Mouse (Mus musculus) layer of hippocampus, postnatal 14 days (tissue): ENCODE measurements around the gene Asic2. TPM values are rescaled to one million over a fixed set of nuclear protein-coding genes. Genes with fewer than 3 reads are reported as not detected.
"Not testable (repeated sequence)": the region's sequence is repeated elsewhere in the genome, so short reads cannot be mapped to it uniquely, and the experiment has no call there.

Experiments used
- DNase-seq, 2 experiments: peaks; one replicate each; pipeline ENCODE4 v3.0.0; 2021 to 2022; ENCODE audit warnings: low spot score in 2 of 2, mixed read lengths in 1 of 2
- total RNA-seq, 2 experiments: library from RNA; stranded (reverse); gene quantifications; 2 replicates each; pipeline ENCODE4 v1.2.3; 2021

Gene Asic2
- total RNA-seq, 2 experiments from 2014 or later, result 56.0 to 64.3 TPM

DNA sequence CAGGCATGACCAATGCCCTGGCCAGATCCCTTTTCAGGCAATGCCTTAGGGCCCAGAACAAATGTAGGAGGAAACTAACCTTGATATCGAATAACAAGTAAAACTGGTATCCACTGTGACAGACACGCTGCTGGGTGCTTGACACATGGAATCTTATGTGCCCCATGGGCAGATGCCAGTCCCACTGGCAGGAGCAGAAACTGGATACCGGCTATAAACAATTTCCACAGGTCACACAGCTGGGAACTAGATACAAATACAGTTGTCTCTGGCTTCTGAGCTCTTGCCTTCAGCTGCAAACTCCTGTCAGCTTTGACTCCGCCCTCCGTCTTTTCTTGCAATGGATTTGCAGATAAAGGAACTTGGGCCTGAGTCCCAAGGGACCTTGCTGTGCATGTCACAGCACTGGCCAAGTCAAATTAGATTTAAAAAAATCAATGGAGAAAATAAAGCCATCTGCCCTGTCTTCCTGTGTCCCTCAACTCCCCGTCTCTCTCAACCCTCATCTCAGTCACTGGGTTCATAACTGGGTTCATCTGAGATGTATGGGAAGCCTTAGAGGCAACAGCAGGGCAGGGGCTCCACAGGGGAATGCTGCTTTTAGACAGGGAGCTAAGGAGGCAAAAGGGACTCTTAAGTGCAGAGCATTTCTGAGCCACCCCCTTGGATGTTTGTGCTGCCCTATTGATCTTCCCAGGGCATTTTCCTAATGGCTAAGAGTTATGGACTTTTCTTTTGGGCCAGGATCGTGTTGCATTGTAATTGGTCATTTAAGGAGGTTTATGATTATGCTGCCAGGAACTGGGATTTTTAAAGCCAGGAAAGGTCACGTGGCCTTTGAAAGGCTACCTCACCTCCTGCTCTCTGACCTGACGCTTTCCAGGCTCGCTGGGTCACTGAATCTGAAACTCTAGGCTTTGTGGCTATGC lies 598.5 kb downstream of the Asic2 start:
- no peak for DNase-seq

GRCm38 (mm10) chr11:81364442-81364841 lies 603.8 kb downstream of the Asic2 start:
- no peak for DNase-seq

DNA sequence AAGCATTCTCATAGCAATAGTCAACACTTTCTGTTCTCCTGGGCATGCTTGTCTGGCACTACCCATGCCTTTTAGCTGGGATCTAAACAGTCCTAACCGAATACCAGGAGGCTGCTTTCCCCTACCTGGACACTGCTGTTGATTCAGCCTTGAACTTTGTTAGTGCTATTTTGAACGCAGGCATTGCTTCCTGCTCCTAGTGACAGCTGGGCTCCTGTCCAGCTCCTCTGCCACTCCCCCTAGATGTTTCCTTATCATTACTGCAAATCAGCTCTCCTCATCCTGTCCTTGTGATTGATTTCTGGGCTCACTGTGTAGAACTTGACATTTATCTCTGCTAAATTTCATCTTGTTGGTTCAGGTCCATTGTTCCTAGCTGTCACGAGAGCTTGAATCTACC lies 605.8 kb downstream of the Asic2 start:
- DNase-seq, result no peak

- DNase-seq, result no peak
Measured at GRCm38 (mm10) chr11:81361040-81361439, 607.2 kb downstream of the Asic2 start.

DNA sequence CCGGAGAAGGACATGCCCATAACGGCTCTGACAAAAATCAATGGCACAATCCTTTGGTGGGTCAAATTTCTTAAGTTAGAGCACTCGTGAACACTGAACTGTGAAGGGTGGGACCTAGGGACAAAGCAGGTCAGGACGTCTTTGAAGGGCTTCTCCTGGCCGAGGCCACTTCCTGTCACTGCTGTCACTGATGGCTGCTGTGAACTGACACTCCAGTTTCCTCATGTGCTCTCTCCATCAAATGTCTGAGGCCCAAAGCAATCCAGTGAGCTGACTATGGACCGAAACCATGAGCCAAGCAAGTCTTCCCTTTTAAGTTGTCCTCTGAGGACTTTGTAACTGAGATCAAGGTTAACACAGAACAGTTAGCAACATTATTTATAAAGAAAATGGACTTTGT lies 617.8 kb downstream of the Asic2 start:
- DNase-seq, result not testable (repeated sequence)

DNA sequence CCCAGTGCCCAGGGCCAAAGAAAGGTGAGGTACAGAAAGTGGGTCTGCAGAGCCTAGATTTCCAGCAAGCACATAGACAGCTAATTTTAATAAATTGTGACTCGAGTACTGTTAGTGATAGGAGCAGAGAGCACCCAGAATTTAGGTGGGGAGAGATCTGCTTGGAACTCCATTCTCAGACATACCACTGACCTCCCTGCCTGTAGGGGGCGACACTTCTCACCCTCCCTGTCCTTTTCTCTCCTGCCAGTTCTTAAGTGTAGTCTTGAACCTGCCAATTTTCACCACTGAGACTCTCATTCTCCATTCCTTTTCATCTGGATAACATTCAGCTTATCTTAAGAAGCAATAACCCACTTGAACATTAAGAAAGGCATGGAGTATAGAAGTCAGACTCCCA lies 636.3 kb downstream of the Asic2 start:
- DNase-seq, result no peak

- DNase-seq, result no peak
Measured at GRCm38 (mm10) chr11:81330982-81331381, 637.3 kb downstream of the Asic2 start.

DNA sequence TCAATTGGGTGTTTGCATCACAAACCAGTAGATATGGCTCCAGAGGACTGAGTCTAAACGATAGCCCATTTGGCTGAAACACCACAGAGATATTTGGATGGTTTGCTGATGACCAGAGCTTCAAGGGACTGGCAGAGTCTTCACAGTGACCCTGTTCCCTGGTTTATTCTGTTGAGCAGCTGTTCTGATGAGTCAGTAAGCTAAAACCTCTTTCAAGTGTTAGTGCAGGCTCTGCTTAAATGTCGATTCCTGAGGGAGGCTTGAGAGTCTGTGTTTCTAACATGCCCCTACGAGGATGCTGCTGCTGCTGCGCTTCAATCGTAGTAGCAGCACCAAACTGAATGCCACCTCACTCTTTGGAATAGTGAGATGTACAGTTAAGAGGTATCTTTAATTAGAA lies 640.2 kb downstream of the Asic2 start:
- no peak for DNase-seq

DNA sequence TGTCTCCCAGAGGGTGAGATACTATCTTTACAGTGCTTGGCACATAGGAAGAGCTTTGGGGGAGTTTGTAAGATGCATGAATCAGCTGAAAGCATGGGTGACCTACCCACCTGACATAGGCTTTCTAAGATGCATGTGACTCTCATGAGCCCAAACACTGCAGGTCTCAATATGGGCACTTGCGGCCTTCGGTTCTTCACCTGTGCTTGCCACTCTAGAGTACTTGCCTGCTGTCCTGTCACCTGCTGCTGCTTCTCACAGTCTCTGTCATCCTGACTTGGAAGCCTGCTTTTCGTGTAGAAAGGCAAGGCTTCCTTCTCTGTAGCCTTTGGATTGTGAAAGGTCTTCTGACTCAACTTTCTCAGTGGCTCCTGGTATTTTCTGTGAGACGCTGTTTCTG lies 645.1 kb downstream of the Asic2 start:
- DNase-seq, result no peak

- no peak for DNase-seq
Measured at GRCm38 (mm10) chr11:81322466-81322865, 645.8 kb downstream of the Asic2 start.

- DNase-seq, result no peak
Measured at GRCm38 (mm10) chr11:81290041-81290440, 678.2 kb downstream of the Asic2 start.

GRCm38 (mm10) chr11:81283185-81283584 lies 685.1 kb downstream of the Asic2 start:
- peak in 1 of 2 experiments; percentile 13 for DNase-seq

- no peak for DNase-seq
Measured at GRCm38 (mm10) chr11:81280070-81280469, 688.2 kb downstream of the Asic2 start.

GRCm38 (mm10) chr11:81277406-81277805 lies 690.9 kb downstream of the Asic2 start:
- DNase-seq, result peak in 1 of 2 experiments; percentile 17

DNA sequence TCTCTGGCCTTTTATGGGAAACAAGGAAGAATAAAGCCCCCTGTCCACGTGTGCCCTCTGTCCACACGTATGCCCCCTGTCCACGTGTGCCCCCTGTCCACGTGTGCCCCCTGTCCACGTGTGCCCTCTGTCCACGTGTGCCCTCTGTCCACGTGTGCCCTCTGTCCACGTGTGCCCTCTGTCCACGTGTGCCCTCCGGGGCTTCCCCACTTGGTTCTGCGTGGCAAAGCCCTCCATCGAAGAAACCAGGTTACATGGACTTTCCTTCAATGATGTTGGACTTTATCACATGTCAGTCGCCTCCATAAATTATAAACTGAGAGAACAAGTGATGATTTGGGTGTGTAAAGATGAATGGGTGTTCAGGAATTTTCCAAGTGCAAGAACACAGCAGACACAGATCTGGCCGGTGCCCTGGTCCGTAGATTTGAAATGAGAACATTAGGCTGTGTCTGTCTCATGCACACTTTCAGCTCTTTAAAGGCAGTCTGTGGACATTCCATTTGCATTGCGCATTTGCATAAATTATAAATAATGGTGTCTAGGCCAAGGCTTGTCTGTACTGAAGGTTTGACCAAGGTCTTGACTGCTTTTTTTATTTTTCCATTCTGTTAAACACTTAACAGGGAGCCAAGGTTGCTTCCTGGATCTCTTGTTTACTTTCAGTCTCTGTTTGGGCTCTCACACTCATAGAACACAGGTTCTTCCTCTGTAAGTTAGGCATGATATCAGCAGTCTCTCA lies 695.4 kb downstream of the Asic2 start:
- DNase-seq, result no peak

GRCm38 (mm10) chr11:81271422-81271821 lies 696.8 kb downstream of the Asic2 start:
- DNase-seq, result no peak

GRCm38 (mm10) chr11:81270518-81270917 lies 697.7 kb downstream of the Asic2 start:
- no peak for DNase-seq

GRCm38 (mm10) chr11:81263757-81264156 lies 704.5 kb downstream of the Asic2 start:
- DNase-seq, result no peak

DNA sequence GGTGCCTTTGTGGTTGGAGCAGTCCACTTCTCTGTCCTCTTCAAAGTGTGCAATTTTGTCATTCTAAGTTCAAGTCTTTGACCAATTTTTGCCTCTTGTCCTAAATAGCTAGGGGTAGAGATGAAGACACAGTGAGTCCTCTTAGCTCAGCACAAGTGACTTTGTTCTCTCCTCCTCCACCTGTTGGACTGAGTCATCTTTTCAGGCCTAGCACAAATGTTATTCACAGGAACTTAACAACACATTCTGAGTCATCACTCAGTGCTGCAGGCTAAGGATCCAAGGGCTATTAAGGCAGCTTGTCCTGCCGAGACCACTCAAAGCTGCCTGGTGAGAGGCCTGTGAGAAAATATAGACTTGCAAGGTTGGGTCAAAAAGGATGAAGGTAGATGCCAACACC lies 705.1 kb downstream of the Asic2 start:
- DNase-seq, result no peak

- DNase-seq, result peak in 1 of 2 experiments; percentile 20
Measured at GRCm38 (mm10) chr11:81261259-81261658, 707.0 kb downstream of the Asic2 start.

- DNase-seq, result not testable (repeated sequence)
Measured at GRCm38 (mm10) chr11:81241183-81241582, 727.1 kb downstream of the Asic2 start.
